Mouse (Mus musculus): Measurements from ENCODE around the gene AW822073. TPM values are rescaled to one million over a fixed set of nuclear protein-coding genes. Genes with fewer than 3 reads are reported as not detected.
"Not testable (repeated sequence)": the region's sequence is repeated elsewhere in the genome, so short reads cannot be mapped to it uniquely, and the experiment has no call there.

The AW822073 gene
- not detected for total RNA-seq (2021)
- long read RNA-seq, result 0 reads

DNA sequence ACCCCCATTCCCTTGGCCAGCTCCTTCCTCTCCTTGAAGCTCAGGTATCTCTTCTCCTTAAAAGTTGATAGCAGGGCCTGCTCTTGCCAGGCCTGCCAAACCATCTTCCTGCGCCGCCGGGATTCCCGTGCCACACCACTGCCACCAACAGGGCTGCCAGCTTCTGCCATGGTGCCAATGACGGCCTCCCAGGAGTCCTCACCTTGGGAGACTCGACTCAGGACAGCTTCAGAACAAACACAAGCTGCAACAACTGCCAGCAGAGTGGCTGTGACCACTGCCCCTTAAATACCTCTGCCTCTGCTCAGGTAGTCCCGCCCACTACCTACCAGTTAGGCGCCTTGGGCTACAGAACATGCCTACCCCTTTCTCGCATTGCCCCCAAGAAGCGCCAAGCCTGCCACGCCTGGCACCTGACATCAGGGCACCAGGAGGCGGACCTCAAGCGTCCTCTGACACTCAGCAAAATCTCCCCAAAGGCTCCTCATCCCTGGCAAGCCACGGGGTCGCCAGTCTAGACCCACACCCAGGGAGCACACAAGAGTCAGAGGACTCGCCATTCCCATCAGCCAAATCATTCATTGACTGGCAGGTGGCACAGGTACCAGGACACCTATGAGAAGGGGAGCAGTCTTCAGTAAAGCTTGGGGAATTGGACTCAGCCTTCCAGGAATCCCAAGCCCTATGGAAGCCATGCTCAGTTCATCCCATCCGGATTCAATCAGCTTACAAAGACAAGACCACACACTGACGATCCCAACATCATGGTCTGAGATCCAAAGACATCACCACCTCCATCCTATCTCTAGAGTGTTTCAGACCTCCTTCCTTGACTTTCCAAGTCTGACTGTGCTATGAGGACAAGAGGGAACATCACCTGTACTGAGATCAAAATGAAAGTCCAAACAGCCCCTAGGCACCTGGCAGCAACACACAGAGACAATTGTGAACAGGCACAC, at the start of gene AW822073:
Gene AW822073 (minus strand): TSS at position 104 of the 959 bp plus-strand sequence.
- not testable (repeated sequence) for DNase-seq (ENCODE audit: low spot score in 2 of 2)

DNA sequence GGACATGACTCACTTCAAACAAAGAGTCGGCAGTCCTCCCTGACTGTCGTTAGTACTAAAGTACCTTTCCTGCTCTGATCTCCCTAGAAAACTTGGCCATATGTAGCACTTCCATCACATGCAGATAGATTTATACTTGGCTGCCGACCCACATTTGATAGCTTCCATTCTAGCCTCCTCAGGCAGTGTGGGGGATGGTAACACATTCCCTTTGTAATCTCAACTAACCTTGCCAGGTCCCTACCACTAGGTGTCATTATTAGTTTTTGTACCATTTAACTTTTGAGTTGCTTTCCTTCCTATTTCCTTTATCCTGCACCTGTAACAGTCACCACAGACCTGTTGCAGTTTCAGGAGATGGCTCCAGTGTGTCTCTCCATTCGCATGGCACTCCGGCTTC, 33.7 kb upstream of the AW822073 start:
- DNase-seq (ENCODE audit: low spot score in 2 of 2), result no peak

DNA sequence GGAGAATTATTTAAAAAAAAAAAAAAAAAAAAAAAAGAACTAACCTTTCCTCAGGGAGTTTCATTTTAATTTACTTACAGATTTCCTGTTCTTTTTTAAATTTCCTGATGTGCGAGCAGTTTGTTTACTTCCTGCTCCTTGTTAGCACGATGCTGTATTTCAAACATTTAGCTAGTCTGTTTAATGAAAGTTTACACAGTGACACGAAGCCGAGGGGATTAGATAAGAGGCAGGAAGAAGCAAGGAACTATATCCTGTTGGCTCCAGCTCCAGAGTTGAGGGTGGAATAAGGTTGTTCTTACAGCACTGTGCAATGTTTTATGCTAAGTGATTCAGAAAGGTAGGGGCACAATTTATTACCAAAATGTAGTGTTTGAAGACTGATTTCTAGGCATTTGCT, 31.2 kb upstream of the AW822073 start:
- DNase-seq (ENCODE audit: low spot score in 2 of 2), result no peak

DNA sequence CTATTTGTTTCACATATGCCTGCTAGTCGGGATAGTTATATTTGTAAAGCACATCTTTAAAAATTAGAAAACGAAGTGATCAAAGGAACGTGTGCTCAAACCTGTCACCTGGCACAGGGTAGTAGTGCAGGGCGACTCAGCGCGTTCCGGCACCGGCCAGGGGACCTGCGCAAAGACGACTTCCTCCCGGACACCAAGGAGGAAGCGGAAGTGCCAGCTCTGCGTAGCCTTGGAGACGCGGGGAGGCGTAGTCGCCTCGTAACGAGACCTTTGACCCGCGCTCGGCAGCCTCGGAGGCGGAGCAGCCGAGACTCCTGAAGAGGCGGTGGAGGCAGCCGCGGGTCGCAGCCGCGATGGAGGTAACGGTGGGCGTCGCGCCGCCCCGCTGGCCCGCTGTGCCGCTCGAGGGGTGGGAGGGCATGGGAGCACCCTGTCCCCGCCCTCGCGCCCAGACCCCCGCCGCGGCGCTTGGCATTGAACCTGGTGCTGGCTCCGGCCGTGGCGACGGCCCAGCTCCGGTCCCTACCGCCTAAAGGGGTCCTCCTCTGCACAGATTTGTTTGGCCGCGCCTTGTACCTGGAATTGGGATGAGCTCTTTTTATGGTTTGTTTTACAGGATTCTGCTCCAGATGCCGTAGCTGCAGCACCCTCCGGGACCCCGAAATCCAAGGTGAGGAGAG, 30.6 kb upstream of the AW822073 start, which contains the start of gene Gcc2:
Gene Gcc2 (plus strand): TSS at position 285 of the 680 bp plus-strand sequence.
- peak; percentile 87 to 92 for DNase-seq (ENCODE audit: low spot score in 2 of 2)

DNA sequence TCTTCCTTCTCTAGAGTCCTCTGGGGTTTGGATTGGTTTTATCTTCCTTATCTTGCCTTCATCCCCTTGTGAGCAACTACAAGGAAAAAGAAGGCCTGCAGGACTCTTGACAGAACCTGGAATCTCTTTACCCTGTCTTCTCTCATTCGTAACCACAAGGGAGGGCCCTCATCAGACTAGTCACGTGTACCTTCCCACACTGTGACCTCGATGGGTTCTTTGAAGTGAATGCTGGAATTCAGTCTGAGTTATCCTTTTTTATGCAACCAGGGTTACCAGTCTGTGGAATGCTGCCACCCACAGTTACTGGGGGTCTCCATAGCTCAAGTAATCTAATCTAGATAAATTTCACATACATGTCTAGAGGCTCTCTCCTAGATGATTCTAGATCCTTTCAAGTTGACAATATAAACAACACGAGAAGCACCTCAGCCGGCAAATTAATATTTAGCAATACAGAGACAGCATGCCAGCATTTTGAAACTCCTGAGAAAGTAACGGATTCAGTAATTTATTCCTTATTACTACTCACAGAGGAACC, 30.0 kb upstream of the AW822073 start:
- DNase-seq (ENCODE audit: low spot score in 2 of 2), result no peak

DNA sequence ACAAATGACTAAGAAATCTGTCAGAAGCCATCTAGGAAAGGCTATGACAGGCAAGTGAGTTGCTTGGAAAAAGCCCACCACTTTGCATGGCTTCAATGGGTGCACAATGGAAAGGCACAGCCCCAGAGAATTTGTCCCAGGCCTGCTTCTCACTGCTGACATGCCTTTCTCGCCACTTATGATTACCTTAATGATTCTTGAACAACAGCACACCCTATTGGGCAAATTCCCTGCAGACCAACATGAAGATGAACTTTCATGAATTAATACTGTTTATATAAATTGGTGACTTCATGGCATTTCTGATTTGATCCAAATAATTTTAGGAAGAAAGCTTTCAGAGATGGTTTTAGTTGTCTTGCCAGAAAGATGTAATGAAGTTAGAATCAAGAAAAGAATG, 24.8 kb upstream of the AW822073 start:
- DNase-seq (ENCODE audit: low spot score in 2 of 2), result no peak

DNA sequence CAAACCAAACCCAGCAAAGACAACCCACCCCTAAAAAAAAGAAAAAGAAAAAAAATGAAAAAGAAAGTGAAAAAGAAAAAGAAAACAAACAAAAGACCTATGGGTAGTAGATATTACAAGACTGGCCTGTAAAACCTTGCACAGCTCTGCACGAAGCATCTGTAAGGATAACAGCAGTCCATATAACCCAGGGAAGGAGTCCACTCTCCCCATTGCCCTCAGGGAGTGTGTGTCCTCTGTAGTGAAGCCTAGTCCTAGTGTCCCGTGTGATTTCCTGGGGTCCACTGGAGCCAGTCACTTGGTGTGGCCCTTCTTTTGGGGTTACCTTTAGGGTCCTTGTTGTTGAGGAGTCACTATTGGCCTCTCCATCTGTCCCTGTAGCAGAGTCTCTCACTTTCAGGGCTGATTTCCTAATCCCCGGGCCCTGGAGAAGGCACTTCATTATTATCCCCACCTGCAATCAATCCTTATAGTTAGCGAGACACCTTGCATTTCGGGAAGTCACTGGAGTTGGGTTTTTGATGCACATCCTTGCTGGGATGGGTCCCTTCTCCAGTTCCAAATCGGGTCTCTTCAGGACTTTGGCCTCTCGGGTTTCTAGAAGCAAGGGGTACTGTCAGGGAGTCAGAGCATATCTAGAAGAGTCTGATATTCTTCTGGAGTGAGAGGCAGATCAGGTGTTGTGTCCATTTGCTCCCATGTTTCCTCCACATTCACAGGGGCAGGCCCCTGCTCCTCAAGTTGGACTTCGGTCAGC, 14.4 kb upstream of the AW822073 start:
- peak; percentile 40 to 60 for DNase-seq (ENCODE audit: low spot score in 2 of 2)

DNA sequence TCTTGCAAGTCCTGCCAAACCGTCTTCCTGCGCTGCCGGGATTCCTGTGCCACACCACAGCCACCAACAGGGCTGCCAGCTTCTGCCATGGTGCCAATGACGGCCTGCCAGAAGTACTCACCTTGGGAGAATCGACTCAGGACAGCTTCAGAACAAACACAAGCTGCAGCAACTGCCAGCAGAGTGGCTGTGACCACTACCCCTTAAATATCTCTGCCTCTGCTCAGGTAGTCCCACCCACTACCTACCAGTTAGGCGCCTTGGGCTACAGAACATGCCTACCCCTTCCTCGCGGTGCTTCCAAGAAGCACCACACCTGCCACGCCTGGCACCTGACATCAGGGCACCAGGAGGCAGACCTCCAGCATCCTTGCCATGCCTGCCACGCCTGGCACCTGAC, 11.9 kb upstream of the AW822073 start, which contains the start of gene Gm4981:
Gene Gm4981 (minus strand): TSS at position 89 of the 400 bp plus-strand sequence.
- no peak for DNase-seq (ENCODE audit: low spot score in 2 of 2)

DNA sequence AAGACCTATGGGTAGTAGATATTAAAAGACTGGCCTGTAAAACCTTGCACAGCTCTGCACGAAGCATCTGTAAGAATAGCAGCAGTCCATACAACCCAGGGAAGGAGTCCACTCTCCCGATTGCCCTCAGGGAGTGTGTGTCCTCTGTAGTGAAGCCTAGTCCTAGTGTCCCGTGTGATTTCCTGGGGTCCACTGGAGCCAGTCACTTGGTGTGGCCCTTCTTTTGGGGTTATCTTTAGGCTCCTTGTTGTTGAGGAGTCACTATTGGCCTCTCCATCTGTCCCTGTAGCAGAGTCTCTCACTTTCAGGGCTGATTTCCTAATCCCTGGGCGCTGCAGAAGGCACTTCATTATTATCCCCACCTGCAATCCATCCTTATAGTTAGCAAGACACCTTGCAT, 10.3 kb upstream of the AW822073 start:
- not testable (repeated sequence) for DNase-seq (ENCODE audit: low spot score in 2 of 2)

DNA sequence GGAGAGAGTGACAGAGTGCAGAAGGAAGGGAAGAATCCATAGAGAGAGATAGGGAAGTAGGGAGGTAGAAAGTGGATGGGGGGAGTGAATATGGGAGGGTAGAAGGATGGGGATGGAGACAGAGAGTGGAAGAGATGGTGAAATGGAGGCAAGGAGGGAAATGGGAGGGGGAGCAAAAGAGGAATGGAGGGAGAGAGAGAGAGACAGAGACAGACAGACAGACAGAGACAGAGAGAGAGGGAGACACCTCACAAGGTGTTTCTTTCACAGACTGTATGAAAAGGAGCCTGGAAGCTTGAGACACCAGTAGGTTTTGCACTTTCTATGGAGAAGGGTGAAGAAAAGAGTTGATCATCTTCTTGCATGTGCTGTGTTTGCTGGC, 9.0 kb upstream of the AW822073 start:
- DNase-seq (ENCODE audit: low spot score in 2 of 2), result not testable (repeated sequence)

DNA sequence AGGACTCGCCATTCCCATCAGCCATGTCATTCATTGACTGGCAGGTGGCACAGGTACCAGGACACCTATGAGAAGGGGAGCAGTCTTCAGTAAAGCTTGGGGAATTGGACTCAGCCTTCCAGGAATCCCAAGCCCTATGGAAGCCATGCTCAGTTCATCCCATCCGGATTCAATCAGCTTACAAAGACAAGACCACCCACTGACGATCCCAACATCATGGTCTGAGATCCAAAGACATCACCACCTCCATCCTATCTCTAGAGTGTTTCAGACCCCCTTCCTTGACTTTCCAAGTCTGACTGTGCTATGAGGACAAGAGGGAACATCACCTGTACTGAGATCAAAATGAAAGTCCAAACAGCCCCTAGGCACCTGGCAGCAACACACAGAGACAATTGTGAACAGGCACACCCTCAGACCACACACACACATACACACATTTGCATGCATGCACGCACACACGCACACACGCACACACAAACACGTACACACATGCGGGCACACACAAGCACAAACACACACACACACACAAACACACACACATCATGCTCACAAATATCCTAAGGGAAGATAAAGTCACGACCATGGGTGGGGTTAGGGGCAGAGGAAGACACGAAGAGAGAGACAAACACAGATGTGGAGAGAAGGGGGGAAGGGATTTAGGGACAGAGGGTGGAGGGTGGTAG, 8.5 kb upstream of the AW822073 start:
- DNase-seq (ENCODE audit: low spot score in 2 of 2), result not testable (repeated sequence)

DNA sequence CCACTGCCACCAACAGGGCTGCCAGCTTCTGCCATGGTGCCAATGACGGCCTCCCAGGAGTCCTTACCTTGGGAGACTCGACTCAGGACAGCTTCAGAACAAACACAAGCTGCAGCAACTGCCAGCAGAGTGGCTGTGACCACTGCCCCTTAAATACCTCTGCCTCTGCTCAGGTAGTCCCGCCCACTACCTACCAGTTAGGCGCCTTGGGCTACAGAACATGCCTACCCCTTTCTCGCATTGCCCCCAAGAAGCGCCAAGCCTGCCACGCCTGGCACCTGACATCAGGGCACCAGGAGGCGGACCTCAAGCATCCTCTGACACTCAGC, 7.9 kb upstream of the AW822073 start, which contains the start of gene Duxf3:
Gene Duxf3 (minus strand): TSS at position 35 of the 329 bp plus-strand sequence.
- DNase-seq (ENCODE audit: low spot score in 2 of 2), result not testable (repeated sequence)

DNA sequence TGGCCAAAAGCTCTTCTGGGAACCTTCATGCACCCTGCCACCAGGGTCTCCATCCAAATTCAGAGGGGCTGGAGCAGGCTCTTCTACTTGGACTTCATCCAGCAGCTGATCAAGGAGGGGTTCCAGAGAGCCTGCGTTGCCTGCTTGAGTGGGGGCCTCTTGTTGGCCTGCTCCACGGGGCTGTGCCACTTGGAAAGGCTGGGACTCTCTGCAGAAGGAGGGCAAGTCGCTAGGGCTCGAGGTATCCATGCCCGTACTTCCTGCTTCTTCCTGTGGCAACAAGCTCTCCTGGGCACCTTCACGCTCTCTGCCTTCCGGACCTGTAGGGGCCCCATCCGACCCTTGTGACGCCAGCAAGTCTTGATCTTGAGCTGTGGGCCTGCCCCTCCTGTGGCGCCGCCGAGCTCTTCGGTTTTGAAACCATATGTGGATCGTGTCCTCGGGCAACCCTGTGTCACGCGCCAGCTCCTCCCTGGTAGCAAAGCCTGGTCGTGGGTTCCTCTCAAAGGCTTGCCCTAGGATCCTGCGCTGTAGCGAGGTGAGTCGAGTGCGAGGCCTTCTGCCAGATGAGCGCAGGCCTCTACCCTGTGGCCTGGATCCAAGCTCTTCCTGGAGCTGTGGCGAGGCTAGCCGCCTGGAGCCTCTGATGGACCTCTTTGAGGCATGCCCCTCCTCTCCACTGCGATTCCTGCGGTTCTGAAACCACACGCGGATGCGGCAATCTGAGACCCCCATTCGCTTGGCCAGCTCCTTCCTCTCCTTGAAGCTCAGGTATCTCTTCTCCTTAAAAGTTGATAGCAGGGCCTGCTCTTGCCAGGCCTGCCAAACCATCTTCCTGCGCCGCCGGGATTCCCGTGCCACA, 7.3 kb upstream of the AW822073 start:
- peak; percentile 64 to 73 for DNase-seq (ENCODE audit: low spot score in 2 of 2)

DNA sequence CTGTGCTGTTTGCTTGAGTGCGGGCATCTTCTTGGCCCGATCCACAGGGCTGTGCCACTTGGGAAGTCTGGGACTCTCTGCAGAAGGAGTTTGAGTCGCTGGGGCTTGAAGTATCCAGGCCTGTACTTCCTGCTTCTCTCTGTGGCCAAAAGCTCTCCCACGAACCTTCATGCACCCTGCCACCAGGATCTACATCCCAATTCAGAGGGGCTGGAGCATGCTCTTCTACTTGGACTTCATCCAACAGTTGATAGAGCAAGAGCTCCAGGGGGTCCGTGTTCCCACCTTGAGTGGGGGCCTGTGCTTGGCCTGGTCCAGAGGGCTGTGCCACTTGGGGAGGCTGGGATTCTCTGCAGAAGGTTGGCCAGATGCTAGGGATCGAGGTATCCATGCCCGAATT, 6.4 kb upstream of the AW822073 start:
- DNase-seq (ENCODE audit: low spot score in 2 of 2), result peak in 1 of 2 experiments; percentile 39

DNA sequence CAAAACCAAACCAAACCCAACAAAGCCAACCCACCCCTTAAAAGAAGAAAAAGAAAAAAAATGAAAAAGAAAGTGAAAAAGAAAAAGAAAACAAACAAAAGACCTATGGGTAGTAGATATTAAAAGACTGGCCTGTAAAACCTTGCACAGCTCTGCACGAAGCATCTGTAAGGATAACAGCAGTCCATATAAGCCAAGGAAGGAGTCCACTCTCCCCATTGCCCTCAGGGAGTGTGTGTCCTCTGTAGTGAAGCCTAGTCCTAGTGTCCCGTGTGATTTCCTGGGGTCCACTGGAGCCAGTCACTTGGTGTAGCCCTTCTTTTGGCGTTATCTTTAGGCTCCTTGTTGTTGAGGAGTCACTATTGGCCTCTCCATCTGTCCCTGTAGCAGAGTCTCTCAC, 5.3 kb upstream of the AW822073 start:
- DNase-seq (ENCODE audit: low spot score in 2 of 2), result not testable (repeated sequence)

DNA sequence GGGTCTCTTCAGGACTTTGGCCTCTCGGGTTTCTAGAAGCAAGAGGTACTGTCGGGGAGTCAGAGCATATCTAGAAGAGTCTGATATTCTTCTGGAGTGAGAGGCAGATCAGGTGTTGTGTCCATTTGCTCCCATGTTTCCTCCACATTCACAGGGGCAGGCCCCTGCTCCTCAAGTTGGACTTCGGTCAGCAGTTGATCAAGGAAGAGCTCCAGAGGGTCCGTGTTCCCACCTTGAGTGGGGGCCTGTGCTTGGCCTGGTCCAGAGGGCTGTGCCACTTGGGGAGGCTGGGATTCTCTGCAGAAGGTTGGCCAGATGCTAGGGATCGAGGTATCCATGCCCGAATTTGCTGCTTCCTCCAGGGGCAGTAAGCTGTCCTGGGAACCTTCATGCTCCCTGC, 3.1 kb upstream of the AW822073 start:
- peak in 1 of 2 experiments; percentile 25 for DNase-seq (ENCODE audit: low spot score in 2 of 2)

DNA sequence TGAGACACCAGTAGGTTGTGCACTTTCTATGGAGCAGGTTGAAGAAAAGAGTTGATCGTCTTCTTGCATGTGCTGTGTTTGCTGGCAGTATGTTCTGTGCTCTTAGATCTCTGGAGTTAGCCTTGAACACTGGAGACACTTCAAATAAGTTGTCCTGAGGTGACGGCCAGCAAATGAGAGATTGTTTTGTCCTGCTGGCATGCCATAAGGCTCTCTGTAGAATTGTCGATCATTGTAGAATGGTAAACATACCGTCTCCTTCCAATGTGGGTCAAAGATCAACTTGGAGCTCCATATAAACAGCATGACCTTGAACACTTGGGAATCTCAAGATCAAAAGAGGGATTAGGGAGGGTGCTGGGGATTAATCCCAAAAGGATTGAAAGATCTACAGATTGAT, 1.6 kb upstream of the AW822073 start:
- DNase-seq (ENCODE audit: low spot score in 2 of 2), result not testable (repeated sequence)

DNA sequence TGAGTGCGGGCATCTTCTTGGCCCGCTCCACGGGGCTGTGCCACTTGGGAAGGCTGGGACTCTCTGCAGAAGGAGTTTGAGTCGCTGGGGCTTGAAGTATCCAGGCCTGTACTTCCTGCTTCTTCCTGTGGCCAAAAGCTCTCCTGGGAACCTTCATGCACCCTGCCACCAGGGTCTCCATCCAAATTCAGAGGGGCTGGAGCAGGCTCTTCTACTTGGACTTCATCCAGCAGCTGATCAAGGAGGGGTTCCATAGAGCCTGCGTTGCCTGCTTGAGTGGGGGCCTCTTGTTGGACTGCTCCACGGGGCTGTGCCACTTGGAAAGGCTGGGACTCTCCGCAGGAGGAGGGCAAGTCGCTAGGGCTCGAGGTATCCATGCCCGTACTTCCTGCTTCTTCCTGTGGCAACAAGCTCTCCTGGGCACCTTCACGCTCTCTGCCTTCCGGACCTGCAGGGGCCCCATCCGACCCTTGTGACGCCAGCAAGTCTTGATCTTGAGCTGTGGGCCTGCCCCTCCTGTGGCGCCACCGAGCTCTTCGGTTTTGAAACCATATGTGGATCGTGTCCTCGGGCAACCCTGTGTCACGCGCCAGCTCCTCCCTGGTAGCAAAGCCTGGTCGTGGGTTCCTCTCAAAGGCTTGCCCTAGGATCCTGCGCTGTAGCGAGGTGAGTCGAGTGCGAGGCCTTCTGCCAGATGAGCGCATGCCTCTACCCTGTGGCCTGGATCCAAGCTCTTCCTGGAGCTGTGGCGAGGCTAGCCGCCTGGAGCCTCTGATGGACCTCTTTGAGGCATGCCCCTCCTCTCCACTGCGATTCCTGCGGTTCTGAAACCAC, 541 bp downstream of the AW822073 start:
- peak; percentile 57 to 64 for DNase-seq (ENCODE audit: low spot score in 2 of 2)

DNA sequence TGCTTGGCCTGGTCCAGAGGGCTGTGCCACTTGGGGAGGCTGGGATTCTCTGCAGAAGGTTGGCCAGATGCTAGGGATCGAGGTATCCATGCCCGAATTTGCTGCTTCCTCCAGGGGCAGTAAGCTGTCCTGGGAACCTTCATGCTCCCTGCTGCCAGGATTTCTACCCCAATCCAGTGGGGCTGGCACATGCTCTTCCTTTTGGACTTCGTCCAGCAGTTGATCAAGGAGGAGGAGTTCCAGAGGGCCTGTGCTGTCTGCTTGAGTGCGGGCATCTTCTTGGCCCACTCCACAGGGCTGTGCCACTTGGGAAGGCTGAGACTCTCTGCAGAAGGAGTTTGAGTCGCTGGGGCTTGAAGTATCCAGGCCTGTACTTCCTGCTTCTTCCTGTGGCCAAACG, 1.6 kb downstream of the AW822073 start:
- not testable (repeated sequence) for DNase-seq (ENCODE audit: low spot score in 2 of 2)

Measured in layer of hippocampus, postnatal 10 days (tissue).